Mouse (Mus musculus): ENCODE measurements at regions not wholly inside any gene's neighbourhood (a gene's known extent, or its start where the extent isn't known, plus 50 kb on each side); places are given as distances from the start of the nearest gene placed in this dataset.

GRCm38 (mm10) chr6:111621684-111622480, 651.7 kb upstream of the Lmcd1 start:
- DNase-seq = no peak

GRCm38 (mm10) chr6:111622481-111623139, 650.9 kb upstream of the Lmcd1 start:
- no peak for DNase-seq

- DNase-seq = no peak
Observed at GRCm38 (mm10) chr6:111623140-111623497, 650.4 kb upstream of the Lmcd1 start.

- no peak for DNase-seq
Observed at GRCm38 (mm10) chr6:111625501-111625900, 648.1 kb upstream of the Lmcd1 start.

GRCm38 (mm10) chr6:111652736-111653135, 620.8 kb upstream of the Lmcd1 start:
- no peak for DNase-seq

- no peak for DNase-seq
Observed at GRCm38 (mm10) chr6:111659957-111660356, 613.6 kb upstream of the Lmcd1 start.

GRCm38 (mm10) chr6:111664603-111665002, 609.0 kb upstream of the Lmcd1 start:
- no peak for DNase-seq

GRCm38 (mm10) chr6:111684911-111685310, 588.6 kb upstream of the Lmcd1 start:
- DNase-seq = no peak

GRCm38 (mm10) chr6:111702864-111703263, 570.7 kb upstream of the Lmcd1 start:
- no peak for DNase-seq

GRCm38 (mm10) chr6:111708277-111708676, 565.3 kb upstream of the Lmcd1 start:
- no peak for DNase-seq

- DNase-seq = peak; percentile 4
Observed at GRCm38 (mm10) chr6:111725969-111726368, 547.6 kb upstream of the Lmcd1 start.

GRCm38 (mm10) chr6:111730381-111730780, 543.2 kb upstream of the Lmcd1 start:
- no peak for DNase-seq

- no peak for DNase-seq
Observed at GRCm38 (mm10) chr6:111733926-111734325, 539.6 kb upstream of the Lmcd1 start.

- DNase-seq = no peak
Observed at GRCm38 (mm10) chr6:111738983-111739382, 534.6 kb upstream of the Lmcd1 start.

- no peak for DNase-seq
Observed at GRCm38 (mm10) chr6:111781710-111782481, 491.7 kb upstream of the Lmcd1 start.

GRCm38 (mm10) chr6:111808611-111809010, 464.9 kb upstream of the Lmcd1 start:
- no peak for DNase-seq

- no peak for DNase-seq
Observed at GRCm38 (mm10) chr6:111813982-111814603, 459.5 kb upstream of the Lmcd1 start.

GRCm38 (mm10) chr6:111815150-111815549, 458.4 kb upstream of the Lmcd1 start:
- DNase-seq = no peak

- no peak for DNase-seq
Observed at GRCm38 (mm10) chr6:111820265-111820664, 453.3 kb upstream of the Lmcd1 start.

GRCm38 (mm10) chr6:111844321-111844835, 429.2 kb upstream of the Lmcd1 start:
- DNase-seq = no peak

GRCm38 (mm10) chr6:111866101-111866598, 407.4 kb upstream of the Lmcd1 start:
- no peak for DNase-seq

- DNase-seq = no peak
Observed at GRCm38 (mm10) chr6:111882557-111882956, 391.0 kb upstream of the Lmcd1 start.
